Mouse (Mus musculus) adrenal gland, postnatal 4 days (tissue): ENCODE data around the gene Vmp1. TPM values are rescaled to one million over a fixed set of nuclear protein-coding genes. Genes with fewer than 3 reads are reported as not detected.

Experiments
- DNase-seq, 2 experiments: peaks; one replicate each; pipeline ENCODE4 v3.0.0; 2021 to 2022; ENCODE audit warnings: low spot score in 2 of 2, mixed read lengths in 2 of 2
- long read RNA-seq, 2 experiments: library from polyadenylated mRNA; stranded (forward); transcript quantifications; one replicate each; pipeline ENCODE4 v2.0.0; 2021
- total RNA-seq, 2 experiments: library from RNA; stranded (reverse); gene quantifications; 2 replicates each; pipeline ENCODE4 v1.2.3; 2021

Gene Vmp1
- 100 to 1,000 TPM; 109 to 120 TPM for total RNA-seq
- long read RNA-seq, experiment 1, transcript Vmp1-201 (12 exons, 2,787 nt) = major isoform, 78 of 108 reads
- long read RNA-seq, experiment 1, transcript Vmp1-206 (2 exons, 931 nt) = minor isoform, 11 of 108 reads
- long read RNA-seq, experiment 1, partial matches to known transcripts = 6 of 108 reads
- long read RNA-seq, experiment 1, other reads (novel, unspliced or antisense) = 13 of 108 reads
- long read RNA-seq, experiment 2, transcript Vmp1-206 (2 exons, 931 nt) = minor isoform, 7 of 191 reads
- long read RNA-seq, experiment 2, transcript Vmp1-201 (12 exons, 2,787 nt) = major isoform, 160 of 191 reads
- long read RNA-seq, experiment 2, partial matches to known transcripts = 1 of 191 reads
- long read RNA-seq, experiment 2, other reads (novel, unspliced or antisense) = 23 of 191 reads

DNA sequence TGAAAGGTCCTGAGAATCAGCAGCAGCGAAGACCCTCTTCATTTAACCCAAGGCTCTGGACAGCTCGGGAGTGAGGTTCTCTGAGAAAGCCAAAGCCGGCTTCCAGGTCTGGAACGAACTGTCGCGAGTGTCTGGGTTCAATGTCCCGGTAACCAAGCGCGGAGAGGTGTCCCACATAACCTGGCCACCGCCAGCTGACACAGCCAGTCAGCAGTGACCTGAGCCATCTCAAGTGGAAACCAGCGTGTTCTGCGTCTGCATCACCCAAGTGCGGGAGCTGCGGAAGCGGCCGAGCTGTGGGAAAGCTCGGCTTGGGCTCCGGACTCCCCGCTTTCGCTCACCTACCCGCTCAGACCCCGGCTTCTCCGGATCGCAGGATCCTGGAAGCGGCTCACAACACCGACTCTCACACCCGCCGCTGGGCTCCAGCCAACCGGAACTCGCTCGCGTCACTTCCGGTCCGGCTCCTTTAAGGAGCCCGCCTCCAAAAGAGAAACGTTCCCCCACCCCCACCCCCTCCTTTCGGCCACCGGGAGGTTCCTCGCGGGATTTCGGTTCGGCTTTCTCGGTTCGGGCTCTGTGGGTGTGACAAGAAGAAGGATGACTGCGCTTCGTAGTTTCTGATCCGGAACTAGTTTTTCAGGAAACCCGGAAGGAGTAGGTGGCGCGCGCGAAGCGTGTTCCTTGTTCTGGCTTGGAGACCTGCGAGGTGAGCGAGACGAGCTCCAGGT, at the start of gene Vmp1, which contains the start of gene Ptrh2:
Gene Vmp1 (minus strand): TSS at position 442 of the 731 bp plus-strand sequence.
Gene Ptrh2 (plus strand): TSS at position 591 of the 731 bp plus-strand sequence.
- peak; percentile 78 to 82 for DNase-seq

DNA sequence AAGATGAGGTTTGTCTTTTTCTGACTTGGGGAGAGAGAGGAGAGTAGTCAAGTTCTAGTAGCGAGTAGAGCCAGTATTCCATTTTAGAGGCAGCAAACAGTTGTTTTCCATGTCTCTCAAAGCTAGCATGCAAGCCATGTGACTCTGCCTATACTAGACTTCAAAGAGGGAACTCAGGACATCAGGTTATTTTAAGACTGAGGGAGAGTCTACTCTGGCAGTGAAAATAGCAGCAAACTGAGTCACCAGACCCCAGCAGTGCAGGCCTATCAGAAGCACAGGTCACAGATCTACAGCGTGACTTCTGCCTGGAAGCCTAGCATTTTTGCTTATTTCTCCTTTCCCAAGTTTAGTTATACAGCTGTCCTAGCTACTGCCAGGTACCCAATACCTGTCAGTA, 47.8 kb upstream of the Vmp1 start:
- no peak for DNase-seq

DNA sequence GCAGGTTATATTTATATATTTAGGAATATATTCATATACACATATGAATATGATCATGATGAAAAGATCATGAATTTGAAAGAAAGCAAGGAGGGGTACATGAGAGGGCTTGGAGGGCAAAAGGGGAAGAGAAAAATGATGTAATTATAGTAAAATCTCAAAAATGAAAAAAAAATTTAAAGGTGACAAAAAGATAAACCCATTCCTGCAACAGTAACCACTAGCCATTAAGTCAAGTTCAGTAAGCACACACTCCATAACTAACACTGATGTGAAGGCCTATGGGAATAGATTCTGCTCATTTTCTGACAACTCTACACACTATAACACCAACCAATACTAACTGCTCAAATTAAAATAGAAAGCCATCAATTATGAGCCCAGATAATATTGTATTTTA, 42.0 kb upstream of the Vmp1 start:
- DNase-seq = no peak

DNA sequence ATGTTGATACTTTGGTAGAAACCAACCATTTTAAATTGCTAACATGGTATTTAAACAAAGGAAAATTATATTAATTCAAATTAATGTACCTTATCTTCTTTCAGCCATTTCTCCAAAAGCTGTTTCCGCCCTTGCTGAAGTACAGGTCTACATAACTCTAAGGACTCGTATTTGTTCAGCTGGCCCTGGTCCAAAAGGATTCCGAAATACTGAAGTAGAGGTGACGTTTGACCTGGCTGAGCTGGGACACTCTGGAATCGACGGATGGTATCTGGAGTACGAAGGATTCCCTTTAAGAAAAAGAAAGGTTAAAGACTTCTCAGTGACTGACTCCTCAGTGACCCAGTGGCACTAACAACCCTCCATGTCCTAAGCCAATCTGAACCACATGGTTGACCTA, 41.3 kb upstream of the Vmp1 start:
- no peak for DNase-seq

DNA sequence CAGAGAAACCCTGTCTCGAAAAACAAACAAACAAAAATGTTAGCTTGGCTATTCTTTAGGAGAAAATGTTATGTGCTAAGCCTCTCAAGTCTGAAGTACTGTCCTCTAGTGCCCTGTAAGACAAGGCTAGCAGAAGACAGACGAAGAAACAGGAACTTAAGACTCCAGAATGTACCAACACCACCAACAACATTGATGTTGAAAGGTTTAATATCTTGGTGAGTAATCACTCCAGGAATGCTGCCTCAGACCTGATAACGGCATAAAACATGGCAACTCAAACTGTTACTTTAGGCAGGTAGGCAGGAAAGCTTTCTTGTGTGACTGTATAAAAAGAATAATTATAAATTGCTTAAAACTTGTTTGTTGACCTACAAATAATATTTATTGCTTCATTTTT, 40.4 kb upstream of the Vmp1 start:
- DNase-seq = no peak

DNA sequence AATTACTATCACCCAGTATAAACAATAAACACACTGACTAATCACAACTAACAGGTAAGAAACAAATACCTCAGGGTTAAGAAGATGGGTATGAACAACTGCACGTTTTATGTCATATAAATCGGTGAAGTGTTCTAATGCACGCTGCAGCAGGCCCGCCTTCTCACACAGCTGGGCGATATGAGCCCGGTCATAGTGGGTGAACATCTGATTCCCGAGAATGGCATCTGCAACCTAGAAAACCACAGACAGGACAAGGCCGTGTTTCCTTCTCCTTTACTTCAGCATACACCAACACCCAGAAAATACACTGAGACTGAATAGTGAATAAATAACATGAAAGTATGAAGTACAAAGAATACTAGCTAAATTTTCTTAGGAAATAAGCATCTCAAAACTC, 35.8 kb upstream of the Vmp1 start:
- DNase-seq = no peak

DNA sequence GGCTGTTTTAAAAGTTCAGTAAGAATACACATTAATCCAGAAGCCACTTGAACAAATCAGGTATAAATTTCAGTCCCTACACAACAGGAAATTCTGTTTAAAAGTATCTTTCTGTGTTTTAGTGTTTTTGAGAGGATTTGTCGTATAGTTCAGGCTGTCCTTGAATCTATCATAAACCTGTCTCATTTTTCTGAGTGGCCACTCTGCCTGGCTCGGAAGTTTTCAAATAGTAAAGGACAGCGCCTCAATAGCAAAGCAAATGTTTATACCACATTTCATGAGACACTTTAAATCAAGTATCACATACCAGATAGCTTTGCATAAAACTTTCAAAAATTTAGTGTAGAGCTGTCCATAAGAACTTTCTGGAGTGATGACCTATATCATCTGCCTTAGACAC, 34.7 kb upstream of the Vmp1 start:
- DNase-seq = no peak

DNA sequence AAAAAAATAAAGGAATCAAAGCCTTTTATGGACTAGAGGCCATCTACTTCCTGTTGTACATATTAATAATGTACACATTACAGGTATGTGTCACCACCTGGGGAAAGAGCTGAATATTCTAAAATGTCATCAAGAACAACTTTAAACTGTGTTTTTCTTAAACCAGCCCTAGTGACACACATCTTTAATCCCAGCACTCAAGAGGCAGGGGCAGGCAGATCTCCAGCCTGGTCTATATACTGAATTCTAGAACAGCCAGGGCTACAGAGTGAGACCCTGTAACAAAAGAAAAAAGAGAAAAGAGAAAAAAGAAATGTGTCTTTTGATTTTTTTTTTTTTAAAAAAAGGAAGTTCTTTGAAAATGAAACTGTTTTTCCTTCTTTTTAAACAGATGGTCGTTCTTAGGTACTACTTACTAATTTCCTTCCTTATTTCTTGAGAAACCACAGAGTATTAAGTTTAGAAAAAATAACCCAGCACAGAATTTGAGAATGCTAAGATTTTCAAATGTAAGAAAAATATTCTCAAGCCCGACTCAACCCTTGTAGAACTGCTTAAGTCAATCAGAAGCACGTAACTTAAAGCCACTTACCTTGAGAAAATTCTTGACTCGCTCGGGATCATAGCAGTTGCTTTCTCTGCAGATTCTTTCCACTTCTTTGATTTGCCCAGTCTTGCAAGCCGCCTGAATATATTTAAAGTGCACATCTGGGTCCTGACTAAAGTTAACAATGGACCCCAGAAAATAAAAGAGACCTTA, 33.9 kb upstream of the Vmp1 start:
- DNase-seq = no peak

DNA sequence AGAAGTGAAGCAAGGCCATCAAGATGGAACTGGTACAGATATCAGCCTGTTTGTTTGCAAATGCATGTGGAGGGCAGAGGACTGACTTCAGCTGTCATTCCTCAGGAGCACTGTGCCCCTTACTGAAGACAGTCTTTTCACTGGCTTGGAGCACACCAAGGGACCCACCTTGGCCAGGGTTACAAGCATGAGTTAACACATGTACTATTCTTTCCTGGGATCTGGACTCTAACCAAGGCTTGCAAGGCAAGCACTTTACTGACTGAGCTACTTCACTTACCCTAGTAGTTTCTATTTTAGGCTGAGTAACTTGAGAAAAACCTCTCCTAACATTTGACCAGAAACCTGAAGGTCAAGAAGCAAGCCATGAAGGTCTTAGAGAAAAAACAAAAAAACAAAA, 31.0 kb upstream of the Vmp1 start:
- DNase-seq = no peak

DNA sequence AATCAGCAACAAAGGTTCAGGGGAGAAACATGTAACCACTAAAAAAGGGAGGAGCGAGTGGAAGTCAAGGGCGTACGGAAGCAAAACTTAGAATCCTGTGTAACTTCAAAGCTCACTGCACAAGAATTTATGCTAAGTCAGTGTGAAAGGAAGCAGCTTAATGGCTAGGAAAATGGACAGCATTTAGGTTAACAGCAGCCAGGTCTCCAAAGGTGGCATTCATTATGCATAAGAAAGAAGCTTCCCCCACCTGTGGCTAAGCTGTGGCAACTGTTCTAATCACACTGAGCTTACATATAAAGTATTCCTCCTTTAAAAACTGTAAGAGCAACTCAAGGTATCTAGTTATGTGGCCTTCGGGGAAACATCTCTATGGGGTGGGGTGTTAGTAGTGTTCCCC, 17.5 kb upstream of the Vmp1 start:
- no peak for DNase-seq

DNA sequence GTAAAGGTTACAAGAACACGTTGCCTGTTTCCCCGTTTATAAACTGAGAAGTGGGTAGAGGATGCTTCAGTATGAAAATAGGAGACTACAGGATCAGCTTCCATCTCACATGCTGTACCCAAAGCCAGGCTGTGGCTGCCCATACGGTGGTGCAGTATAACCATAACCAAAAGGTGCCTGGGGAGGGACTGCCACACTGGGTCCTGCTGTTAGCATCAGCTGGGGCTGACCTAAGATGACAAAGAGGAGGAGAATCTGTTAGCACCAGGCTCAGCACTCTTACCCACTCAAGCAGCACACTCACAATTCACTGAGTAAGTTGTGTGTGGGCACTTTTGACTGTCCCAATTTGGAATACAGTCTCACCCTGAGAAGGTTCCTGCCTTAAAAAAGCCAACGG, 11.8 kb upstream of the Vmp1 start:
- DNase-seq = no peak

DNA sequence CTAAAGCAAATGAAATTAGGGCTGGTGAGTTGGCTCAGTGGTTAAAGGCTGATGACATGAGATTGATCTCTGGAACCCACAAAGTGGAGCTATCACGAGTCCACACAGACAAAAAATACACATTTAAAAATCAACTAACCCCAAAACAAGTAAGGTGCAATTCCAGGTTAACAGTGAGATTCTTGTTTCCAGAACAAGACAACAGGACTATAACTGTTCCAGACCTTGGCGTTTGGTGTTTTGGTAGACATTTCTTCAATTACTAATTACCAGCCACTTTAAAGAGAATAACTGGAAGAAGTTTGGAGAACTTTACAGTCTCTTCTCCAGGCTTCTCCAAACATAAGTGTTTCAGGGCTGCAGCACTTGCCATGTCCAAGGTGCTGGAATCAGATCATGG, 8.9 kb upstream of the Vmp1 start:
- no peak for DNase-seq

DNA sequence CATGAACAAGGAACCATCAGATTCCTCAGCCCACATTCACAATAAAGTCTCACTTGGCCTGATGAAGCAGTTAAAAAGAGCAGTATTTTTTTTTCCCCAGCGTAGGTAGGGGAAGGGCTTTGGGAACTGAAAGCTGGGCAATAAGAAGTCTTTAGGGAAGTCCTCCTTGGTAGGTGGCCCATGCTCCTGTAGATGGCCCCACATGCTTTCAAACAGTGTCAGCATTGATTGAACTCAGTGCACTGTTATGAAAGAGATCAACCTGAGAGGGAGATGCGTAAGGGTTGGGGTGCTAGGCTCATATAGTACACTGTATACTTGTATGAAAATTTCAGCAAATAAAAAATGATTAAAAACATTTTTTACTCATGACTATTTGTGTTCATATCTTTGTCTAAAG, 8.3 kb upstream of the Vmp1 start:
- no peak for DNase-seq

DNA sequence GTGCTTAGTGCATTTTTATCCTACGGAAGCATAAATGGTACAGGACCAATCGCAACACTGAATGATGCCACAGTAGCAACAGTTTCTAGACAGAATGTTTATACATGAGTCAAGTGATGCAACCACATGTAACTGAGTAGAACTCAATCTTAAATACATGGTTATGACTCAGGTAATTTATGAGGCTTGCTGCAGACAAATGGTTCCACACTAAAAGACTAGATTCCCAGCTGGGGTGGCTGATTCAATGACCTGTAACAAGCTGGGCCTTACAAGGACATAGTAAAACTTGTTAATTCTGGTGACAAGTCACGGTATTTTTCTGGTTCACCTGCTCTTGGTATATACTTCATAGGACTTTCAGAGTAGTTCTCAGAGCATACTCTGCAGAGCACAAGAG, 7.8 kb upstream of the Vmp1 start:
- no peak for DNase-seq

DNA sequence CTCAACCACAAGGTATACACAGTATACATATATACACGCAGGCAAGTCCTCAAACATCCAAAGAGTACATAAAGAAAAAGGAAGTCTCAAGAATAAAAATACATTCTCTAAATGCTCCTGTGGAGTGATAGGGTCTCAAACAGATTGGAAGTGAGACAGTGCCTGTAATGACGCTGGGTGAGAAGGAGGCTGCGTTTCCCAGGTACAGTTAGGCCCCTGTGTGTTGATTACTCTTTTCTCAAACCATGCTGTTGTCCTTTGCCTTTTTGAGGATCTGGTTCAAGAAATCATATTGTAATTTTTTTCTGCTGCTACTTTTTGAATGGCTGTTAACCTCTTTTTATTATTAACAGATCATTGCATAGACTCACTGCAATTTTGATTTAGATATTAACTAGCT, 6.7 kb upstream of the Vmp1 start:
- DNase-seq = no peak

DNA sequence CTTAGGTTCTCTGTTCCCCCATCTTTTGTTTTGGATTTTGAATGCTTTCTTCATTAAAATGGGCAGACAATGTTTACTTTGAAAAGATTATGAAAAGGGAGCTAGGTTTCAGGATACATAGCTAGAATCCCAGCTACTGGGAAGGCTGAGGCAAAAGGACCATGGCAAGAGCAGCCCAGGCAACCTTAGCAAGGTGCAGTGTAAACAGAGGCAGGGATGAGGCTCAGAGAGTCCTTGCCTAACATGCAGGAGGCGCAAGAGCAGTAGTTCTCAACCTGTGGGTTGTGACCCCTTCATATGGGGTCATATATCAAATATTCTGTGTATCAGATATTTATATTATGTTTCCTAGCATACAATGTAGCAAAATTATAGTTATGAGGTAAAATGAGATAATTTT, 1.7 kb upstream of the Vmp1 start:
- DNase-seq = no peak

DNA sequence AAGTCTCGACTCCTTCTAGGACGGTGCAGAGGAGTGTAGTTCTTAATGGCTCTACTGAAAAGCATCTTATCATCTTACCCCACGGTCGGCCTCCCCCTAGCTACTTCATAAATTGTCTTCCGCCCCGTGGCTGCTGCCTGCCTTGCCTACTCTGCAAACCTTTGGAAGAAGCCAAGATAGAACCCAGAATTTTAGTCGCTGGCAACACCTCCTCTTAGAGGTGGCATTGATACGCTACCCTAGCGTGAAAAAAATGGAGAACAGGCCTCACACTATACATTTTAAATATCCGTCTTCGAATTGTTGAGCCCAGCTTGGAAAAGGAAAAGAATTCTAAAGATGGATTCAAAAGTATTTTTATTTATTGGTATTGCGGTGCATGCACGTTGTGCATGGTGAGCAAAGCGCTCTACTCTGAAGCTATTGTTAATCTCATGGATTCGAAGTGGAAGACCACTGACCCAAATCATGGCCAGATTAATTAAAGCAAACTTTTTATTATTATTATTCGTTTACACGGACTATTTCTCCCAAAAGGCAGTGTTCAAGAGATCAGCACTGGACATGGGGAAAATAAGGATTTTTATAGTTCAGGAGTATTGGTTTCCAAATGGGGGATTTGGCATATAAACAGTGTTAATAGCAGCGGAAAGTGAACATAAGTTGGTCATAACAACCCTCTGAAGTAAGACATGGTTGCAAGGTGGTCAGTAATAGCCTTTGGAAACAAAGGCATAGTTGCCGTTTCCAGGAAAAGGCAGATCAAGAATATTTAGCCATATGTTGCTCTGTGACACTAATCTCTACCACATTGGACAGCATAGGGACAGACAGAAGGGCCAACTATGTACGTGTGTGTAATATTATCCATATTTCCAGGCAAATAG, 733 bp upstream of the Vmp1 start:
- no peak for DNase-seq

DNA sequence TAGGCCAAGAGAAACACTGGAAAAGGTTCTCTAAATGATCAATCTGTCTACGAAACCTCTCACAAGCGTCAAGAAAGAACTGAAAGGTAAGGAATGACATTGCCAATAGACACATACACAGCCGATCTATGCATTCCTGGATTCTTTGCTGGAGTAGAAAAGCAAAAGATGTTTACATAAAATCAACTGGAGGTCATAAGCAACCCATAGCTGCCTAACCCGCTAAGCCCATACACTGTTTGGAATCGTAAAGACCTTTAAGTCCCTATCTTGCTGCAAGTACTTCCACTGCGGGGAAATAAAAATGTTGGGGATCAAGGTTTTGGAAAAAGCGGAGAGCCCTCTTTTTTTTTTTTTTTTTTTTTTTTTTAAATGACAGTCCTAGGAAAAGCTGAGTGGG, 775 bp downstream of the Vmp1 start:
- DNase-seq = no peak

DNA sequence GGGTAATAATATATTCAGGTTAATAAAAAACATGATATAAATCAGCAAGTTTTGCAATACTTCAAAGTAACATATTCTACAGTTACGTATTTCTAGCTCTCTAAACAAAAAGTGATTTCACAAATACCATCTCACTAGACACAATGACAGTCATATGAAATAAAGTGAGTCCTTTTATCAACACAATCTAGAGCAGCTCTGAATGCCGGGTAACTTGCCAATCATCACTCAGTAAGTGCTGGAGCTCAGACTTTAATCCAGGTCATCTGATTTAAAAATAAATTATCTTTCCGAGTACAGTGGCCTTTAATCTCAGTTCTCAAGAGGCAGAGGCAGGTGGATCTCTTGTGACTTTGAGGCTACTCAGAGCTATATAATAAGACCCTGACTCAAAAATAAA, 2.2 kb downstream of the Vmp1 start:
- DNase-seq = no peak

DNA sequence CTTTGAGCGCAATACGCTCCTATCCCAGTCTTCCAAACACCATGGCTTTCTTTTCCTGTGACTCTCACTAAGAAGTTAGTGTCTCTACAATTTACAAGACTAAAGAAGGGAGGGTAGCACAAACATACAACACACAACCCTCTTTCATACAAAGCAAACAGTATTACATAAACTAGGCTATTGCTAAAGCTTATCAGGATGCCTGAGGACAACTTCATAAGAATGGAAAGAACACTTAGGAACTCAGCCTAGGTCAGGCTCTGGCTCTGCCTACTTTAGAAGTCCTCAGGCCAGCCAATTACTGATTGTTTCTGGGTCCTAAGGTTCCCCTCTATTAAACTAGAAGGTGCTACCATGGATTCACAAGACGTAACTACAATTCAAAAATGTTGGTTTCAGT, 2.9 kb downstream of the Vmp1 start:
- no peak for DNase-seq

DNA sequence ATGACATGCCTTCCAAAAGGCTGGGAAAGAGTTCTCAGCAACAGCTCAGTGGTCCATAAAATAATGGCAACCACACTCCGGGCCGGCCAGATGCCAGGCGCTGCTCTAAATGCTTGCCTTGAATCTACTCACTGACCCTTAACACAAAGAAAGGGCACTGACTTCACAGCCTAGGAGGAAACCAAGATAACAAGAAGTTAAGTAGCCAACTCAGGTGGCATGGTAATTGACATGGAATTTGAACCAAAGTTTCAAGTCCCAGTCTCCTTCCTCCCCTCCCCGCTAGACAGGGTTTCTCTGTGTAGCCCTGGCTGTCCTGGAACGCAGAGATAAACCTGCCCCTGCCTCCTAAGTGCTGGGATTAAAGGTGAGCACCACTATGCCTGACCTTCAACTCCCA, 4.7 kb downstream of the Vmp1 start:
- no peak for DNase-seq
